Mouse (Mus musculus): ENCODE results near the gene Vps13d.

Gene Vps13d

DNA sequence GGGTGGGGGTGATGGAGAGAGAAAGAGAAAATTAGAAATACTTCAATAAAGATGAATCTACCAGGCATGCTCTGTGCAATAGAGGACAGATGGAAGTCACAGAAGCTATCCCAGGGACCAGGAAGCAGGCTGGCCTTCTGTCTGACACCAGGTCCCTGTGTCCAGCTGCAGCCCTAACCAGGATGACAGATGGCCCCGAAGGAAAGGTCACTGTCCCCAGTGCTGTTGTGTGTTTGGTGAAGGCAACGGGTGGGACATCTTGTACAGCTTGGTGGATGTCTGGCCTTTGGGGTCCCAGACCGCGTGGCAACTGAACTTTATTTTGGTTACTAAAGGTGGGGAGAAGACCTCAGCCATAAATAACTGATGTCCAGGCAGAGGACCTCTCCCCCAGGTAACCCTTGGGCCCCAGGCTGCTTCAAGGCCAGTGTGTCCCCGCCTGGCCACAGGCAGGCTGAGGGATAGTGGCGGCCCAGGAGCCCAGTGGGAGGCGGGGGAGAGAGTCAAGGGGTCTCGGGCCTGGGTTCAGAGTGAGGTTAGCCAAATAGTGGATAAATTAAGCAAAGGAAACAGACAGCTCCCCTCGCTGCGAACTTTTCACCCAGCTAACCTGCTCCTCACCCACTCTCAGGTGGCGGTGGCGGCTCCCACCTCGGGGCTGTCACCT is 253.9 kb downstream of the Vps13d start:
- no peak for DNase-seq (ENCODE audit: low read depth)

DNA sequence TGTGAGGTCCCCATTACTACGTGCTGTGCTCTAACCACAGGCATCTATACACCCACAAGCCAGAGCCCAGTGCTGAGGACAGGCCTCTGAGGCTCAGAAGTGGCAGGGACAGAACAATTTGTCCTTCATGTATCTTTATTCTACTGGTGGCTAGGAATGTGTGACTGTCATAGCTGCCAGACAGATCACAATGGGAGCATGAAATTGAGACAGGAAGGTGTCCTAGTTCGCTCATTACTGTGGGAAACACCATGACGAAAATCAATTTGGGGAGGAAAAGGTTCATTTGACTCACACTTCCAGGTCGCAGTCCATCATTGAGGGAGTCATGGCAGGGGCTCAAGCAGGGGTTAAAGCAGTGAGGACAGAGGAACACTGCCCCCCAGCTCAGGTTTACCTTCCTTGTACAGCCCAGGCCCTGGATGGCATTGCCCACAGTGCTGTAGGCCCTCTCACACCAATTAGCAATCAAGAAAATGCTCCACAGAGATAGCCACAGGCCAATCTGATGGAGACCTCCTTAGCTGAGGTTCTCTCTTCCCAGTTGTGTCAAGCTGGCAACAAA is 254.9 kb downstream of the Vps13d start:
- no peak for DNase-seq (ENCODE audit: low read depth)

DNA sequence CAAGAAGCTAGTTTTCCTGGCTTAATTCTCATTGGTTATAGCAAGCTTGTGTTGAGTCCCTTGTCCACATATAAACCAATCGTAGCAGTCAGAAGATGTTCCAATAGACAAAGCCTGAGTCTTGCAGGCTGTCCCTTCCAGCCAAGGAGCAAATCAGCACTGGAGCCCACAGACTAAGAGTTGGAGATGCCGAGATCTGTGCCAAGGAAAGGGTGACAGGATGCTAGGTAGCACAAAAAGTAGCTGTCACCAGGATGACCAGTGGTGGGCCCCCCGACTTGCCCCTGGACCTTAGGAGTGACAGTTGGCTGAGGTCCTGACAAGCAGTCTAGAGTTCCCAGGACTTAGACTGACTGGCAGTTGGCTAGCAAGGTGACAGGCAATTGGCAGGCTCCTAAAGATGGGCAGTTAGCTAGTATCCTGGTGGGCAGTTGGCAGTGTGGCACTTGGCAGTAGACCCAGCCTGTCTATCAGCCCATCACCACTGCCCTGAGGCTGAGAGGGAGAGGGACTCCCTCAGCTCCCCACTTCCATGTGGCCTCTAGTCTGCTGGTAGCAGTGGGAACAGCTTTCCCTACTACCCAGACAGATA is 258.1 kb downstream of the Vps13d start:
- DNase-seq (ENCODE audit: low read depth): no peak

- no peak for DNase-seq (ENCODE audit: low read depth)
Measured at GRCm38 (mm10) chr4:144934501-144934900, 260.3 kb downstream of the Vps13d start.

GRCm38 (mm10) chr4:144931167-144931566 is 263.6 kb downstream of the Vps13d start:
- DNase-seq (ENCODE audit: low read depth): no peak

DNA sequence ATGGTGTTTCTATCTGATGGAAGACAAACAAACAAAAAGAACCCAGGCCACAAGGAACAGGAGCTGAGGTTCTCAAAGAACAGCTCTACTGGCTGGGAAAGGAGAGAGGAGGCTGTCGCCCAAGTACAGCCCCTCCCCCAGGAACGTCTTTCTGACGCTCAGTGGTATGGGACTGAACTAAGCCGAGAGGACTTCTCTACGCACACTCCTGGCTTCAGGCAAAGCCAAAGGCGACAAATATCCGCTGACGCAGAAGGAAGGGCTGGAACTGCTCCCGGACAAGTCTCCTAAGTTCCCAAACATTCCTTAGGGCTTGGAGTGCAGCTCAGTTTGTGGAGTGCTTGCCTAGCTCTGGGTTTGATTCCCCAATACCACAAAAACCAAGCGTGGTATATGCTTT is 264.4 kb downstream of the Vps13d start:
- no peak for DNase-seq (ENCODE audit: low read depth)

- DNase-seq (ENCODE audit: low read depth): no peak
Measured at GRCm38 (mm10) chr4:144929811-144930221, 265.0 kb downstream of the Vps13d start.

GRCm38 (mm10) chr4:144928693-144929436 is 265.9 kb downstream of the Vps13d start:
- DNase-seq (ENCODE audit: low read depth): no peak

All from 416B (cell line).